Comparison of ENCODE assay signal across 26 mouse cellular contexts in genomic region chr6:55647771-55648280, GRCm38 (mm10). TPM values are rescaled to one million over a fixed set of nuclear protein-coding genes. Genes with fewer than 3 reads are reported as not detected.
DNase-seq lines count a peak whose midpoint lies in the region; ATAC-seq lines count a peak whose summit lies in the region.
"Had no signal": no experiment of that assay in that cellular context is flagged by ENCODE, and none has a peak within 500 bp of the region (broad histone marks: within the 10 kb centered on the region; RNA-seq: fewer than 3 reads in every experiment).

No protein-coding gene starts in this region.

- peak; percentile 90 for DNase-seq in heart, adult 11 months
- DNase-seq in midbrain, embryonic 10.5 days (ENCODE audit: low spot score), result no peak
- no peak for DNase-seq in testis, postnatal 10 days (ENCODE audit: low spot score)
- DNase-seq in gastrocnemius, postnatal 10 days, result no peak
- DNase-seq: cerebellum, adult 9-10 months; kidney, postnatal 36 days; right cerebral cortex, postnatal 4 days had no signal

- 67% methylated on average over 8 of the region's 8 CpGs for WGBS in heart, embryonic 12.5 days
- WGBS in midbrain, embryonic 13.5 days, result 46% methylated on average over 8 of the region's 8 CpGs
- 72% methylated on average over 8 of the region's 8 CpGs for WGBS in midbrain, embryonic 10.5 days
- 26% methylated on average over 8 of the region's 8 CpGs for WGBS in forebrain, embryonic 16.5 days
- 46% methylated on average over 8 of the region's 8 CpGs for WGBS in midbrain, embryonic 15.5 days

- H3K4me2 ChIP-seq in heart, embryonic 12.5 days, result no peak overlapping the region
- no peak overlapping the region for H3K4me2 ChIP-seq in midbrain, embryonic 13.5 days (replicated peaks)
- H3K4me2 ChIP-seq in forebrain, embryonic 16.5 days (ENCODE audit: low read length), result peak overlapping the region; percentile 32
- no peak overlapping the region for H3K4me2 ChIP-seq in midbrain, embryonic 15.5 days
- H3K4me2 ChIP-seq: limb, embryonic 15.5 days; liver, embryonic 15.5 days had no signal

- no peak overlapping the region for H3K9ac ChIP-seq in heart, embryonic 12.5 days
- no peak overlapping the region for H3K9ac ChIP-seq in midbrain, embryonic 13.5 days (replicated peaks)
- no peak overlapping the region for H3K9ac ChIP-seq in forebrain, embryonic 16.5 days (replicated peaks; ENCODE audit: low read depth, low read length)
- no peak overlapping the region for H3K9ac ChIP-seq in midbrain, embryonic 15.5 days
- H3K9ac ChIP-seq: heart, embryonic 13.5 days; limb, embryonic 15.5 days; liver, embryonic 15.5 days had no signal

- no peak overlapping the region for H3K27ac ChIP-seq in heart, embryonic 12.5 days (ENCODE audit: poor library complexity, severe bottlenecking)
- peak overlapping the region; percentile 47; the same call in 1 of the 2 replicates for H3K27ac ChIP-seq in midbrain, embryonic 13.5 days
- no peak overlapping the region for H3K27ac ChIP-seq in midbrain, embryonic 10.5 days (replicated peaks)
- peak overlapping the region; percentile 95 for H3K27ac ChIP-seq in forebrain, embryonic 16.5 days (ENCODE audit: low read length)
- H3K27ac ChIP-seq in midbrain, embryonic 15.5 days, result peak overlapping the region; percentile 34; the same call in 1 of the 2 replicates
- H3K27ac ChIP-seq: embryonic facial prominence, embryonic 10.5 days; heart, embryonic 13.5 days; limb, embryonic 15.5 days; liver, embryonic 15.5 days; macrophage had no signal

- H3K4me3 ChIP-seq in heart, embryonic 12.5 days, result no peak overlapping the region
- no peak overlapping the region for H3K4me3 ChIP-seq in midbrain, embryonic 13.5 days (replicated peaks)
- H3K4me3 ChIP-seq in midbrain, embryonic 10.5 days, result no peak overlapping the region
- H3K4me3 ChIP-seq in forebrain, embryonic 16.5 days (replicated peaks; ENCODE audit: low read length), result no peak overlapping the region
- no peak overlapping the region for H3K4me3 ChIP-seq in midbrain, embryonic 15.5 days
- H3K4me3 ChIP-seq: embryonic facial prominence, embryonic 10.5 days; heart, embryonic 13.5 days; limb, embryonic 15.5 days; liver, embryonic 15.5 days had no signal

- H3K36me3 ChIP-seq in heart, embryonic 12.5 days, result no peaks in the 10 kb centered on the region
- no peaks in the 10 kb centered on the region for H3K36me3 ChIP-seq in midbrain, embryonic 13.5 days
- H3K36me3 ChIP-seq in midbrain, embryonic 10.5 days, result no peaks in the 10 kb centered on the region
- H3K36me3 ChIP-seq in forebrain, embryonic 16.5 days (ENCODE audit: control insufficient read depth, insufficient read depth), result no peaks in the 10 kb centered on the region
- H3K36me3 ChIP-seq in midbrain, embryonic 15.5 days (replicated peaks), result no peaks in the 10 kb centered on the region
- H3K36me3 ChIP-seq: embryonic facial prominence, embryonic 10.5 days; G1E; heart, embryonic 13.5 days; limb, embryonic 15.5 days; liver, embryonic 15.5 days had no signal

- H3K27me3 ChIP-seq in heart, embryonic 12.5 days (replicated peaks), result peaks cover 16% of the 10 kb centered on the region
- H3K27me3 ChIP-seq in midbrain, embryonic 13.5 days, result no peaks in the 10 kb centered on the region
- H3K27me3 ChIP-seq in midbrain, embryonic 10.5 days (ENCODE audit: low read depth, poor library complexity, severe bottlenecking), result no peaks in the 10 kb centered on the region
- no peaks in the 10 kb centered on the region for H3K27me3 ChIP-seq in forebrain, embryonic 16.5 days (replicated peaks; ENCODE audit: control insufficient read depth, insufficient read depth, low read length)
- H3K27me3 ChIP-seq in midbrain, embryonic 15.5 days (replicated peaks), result no peaks in the 10 kb centered on the region
- H3K27me3 ChIP-seq: limb, embryonic 15.5 days; liver, embryonic 15.5 days had no signal

- H3K9me3 ChIP-seq in heart, embryonic 12.5 days (replicated peaks), result no peaks in the 10 kb centered on the region
- no peaks in the 10 kb centered on the region for H3K9me3 ChIP-seq in midbrain, embryonic 13.5 days
- H3K9me3 ChIP-seq in midbrain, embryonic 10.5 days (replicated peaks), result no peaks in the 10 kb centered on the region
- H3K9me3 ChIP-seq in forebrain, embryonic 16.5 days (ENCODE audit: control insufficient read depth, low read length), result no peaks in the 10 kb centered on the region
- no peaks in the 10 kb centered on the region for H3K9me3 ChIP-seq in midbrain, embryonic 15.5 days
- H3K9me3 ChIP-seq: embryonic facial prominence, embryonic 10.5 days; G1E; heart, embryonic 13.5 days; limb, embryonic 15.5 days; liver, embryonic 15.5 days had no signal

- no peak for ATAC-seq in heart, embryonic 12.5 days (ENCODE audit: insufficient number of reproducible peaks, low FRiP score)
- ATAC-seq in midbrain, embryonic 13.5 days, result no peak
- ATAC-seq in forebrain, embryonic 16.5 days, result peak; percentile 42
- no peak for ATAC-seq in midbrain, embryonic 15.5 days (replicated peaks)
- ATAC-seq: activated CD4-positive, CD25-positive, alpha-beta regulatory T cell, adult 4 months had no signal

- H3K4me1 ChIP-seq in heart, embryonic 12.5 days (replicated peaks), result peaks cover 24% of the 10 kb centered on the region
- H3K4me1 ChIP-seq in midbrain, embryonic 13.5 days (replicated peaks), result peaks cover 44% of the 10 kb centered on the region
- H3K4me1 ChIP-seq in midbrain, embryonic 10.5 days, result peaks cover 22% of the 10 kb centered on the region
- H3K4me1 ChIP-seq in forebrain, embryonic 16.5 days (replicated peaks; ENCODE audit: control insufficient read depth, insufficient read depth, low read length), result peaks cover 35% of the 10 kb centered on the region
- H3K4me1 ChIP-seq in midbrain, embryonic 15.5 days, result peaks cover 35% of the 10 kb centered on the region
- H3K4me1 ChIP-seq: liver, embryonic 15.5 days had no signal

RNA-seq across cellular contexts. Expression of gene Neurod6, which starts 33.2 kb away (rescaled TPM):
- polyA plus RNA-seq in heart, embryonic 12.5 days (2016; fragmentation: Nextera tagmentation; extraction: Ambion mirVana), result 0.10 TPM in 1 of 2 replicates, not detected in the other
- polyA plus RNA-seq in midbrain, embryonic 13.5 days (2015; fragmentation: Nextera tagmentation; extraction: Ambion mirVana), result 23.1 and 28.7 TPM in 2 replicates
- polyA plus RNA-seq in midbrain, embryonic 10.5 days (2016; fragmentation: Nextera tagmentation; extraction: Ambion mirVana), result 0.05 TPM in 1 of 2 replicates, not detected in the other
- 468 and 578 TPM in 2 replicates for polyA plus RNA-seq in forebrain, embryonic 16.5 days (2015; fragmentation: Nextera tagmentation; extraction: Ambion mirVana)
- 17.3 and 22.5 TPM in 2 replicates for polyA plus RNA-seq in midbrain, embryonic 15.5 days (2015; fragmentation: Nextera tagmentation; extraction: Ambion mirVana)
- under 1 TPM; 0.12 to 0.16 TPM for total RNA-seq in gastrocnemius, postnatal 10 days (2021)
- total RNA-seq: common myeloid progenitor, adult 5-6 weeks; G1E; gastrocnemius, postnatal 4 days; heart, postnatal 25 days had no signal
- polyA plus RNA-seq: activated CD4-positive, CD25-positive, alpha-beta regulatory T cell, adult 4 months; embryonic facial prominence, embryonic 10.5 days; G1E; intestine, embryonic 14.5 days; kidney, embryonic 14.5 days; limb, embryonic 15.5 days; lung, embryonic 16.5 days; macrophage; stomach, embryonic 16.5 days; thymus, postnatal 0 days had no signal

Comparison
In these comparisons a context has a peak if more than half of its experiments do, and no peak if none do; other contexts are left out.
1. H3K27ac ChIP-seq: peak in midbrain, embryonic 13.5 days (single experiment), forebrain, embryonic 16.5 days (single experiment) and midbrain, embryonic 15.5 days (single experiment); none in heart, embryonic 12.5 days (single experiment) and midbrain, embryonic 10.5 days (single experiment).
2. RNA of gene Neurod6, which starts 33.2 kb away (polyA plus RNA-seq): 468 to 578 TPM in forebrain, embryonic 16.5 days, 23.1 to 28.7 TPM in midbrain, embryonic 13.5 days and 17.3 to 22.5 TPM in midbrain, embryonic 15.5 days; 0.10 TPM in heart, embryonic 12.5 days and 0.05 TPM in midbrain, embryonic 10.5 days; every median in the first group is over 10 times any median in the second.